Mouse (Mus musculus) embryonic facial prominence, embryonic 14.5 days (tissue): ENCODE measurements around the gene Ninl. TPM values are rescaled to one million over a fixed set of nuclear protein-coding genes. Genes with fewer than 3 reads are reported as not detected.

Experiments used
- ATAC-seq: fragments of 200-750 bp; cut with Nextera tagmentation; 2 replicates; pipeline ENCODE4 v1.8.0; 2017; ENCODE audit warnings: low read depth, moderate number of reproducible peaks, moderate TSS enrichment
- DNase-seq: peaks from one replicate; pipeline ENCODE4 v3.0.0-alpha.2; 2015; ENCODE audit warnings: low spot score
- H3K27ac ChIP-seq: fragments of 300-500 bp; sonication (generic); replicated peaks from 2 replicates; pipeline ENCODE4 v1.5.1; 2014; ENCODE audit warnings: low read depth, mild to moderate bottlenecking, low read length, moderate library complexity
- H3K27me3 ChIP-seq: fragments of 300-500 bp; sonication (generic); replicated peaks from 2 replicates; pipeline ENCODE4 v1.6.1; 2014; ENCODE audit warnings: low read length; ENCODE audit not compliant: control insufficient read depth, insufficient read depth
- H3K36me3 ChIP-seq: fragments of 300-500 bp; sonication (generic); 2 replicates; pipeline ENCODE4 v1.6.1; 2014; ENCODE audit warnings: low read length, mixed read lengths; ENCODE audit not compliant: control insufficient read depth, insufficient read depth
- H3K4me1 ChIP-seq: fragments of 300-500 bp; sonication (generic); 2 replicates; pipeline ENCODE4 v1.6.1; 2014; ENCODE audit warnings: antibody characterized with exemption, low read length; ENCODE audit not compliant: control insufficient read depth, insufficient read depth
- H3K4me2 ChIP-seq: fragments of 300-500 bp; sonication (generic); 2 replicates; pipeline ENCODE4 v1.6.1; 2014; ENCODE audit warnings: low read depth, mild to moderate bottlenecking, low read length, moderate library complexity, mixed read lengths
- H3K4me3 ChIP-seq: fragments of 300-500 bp; sonication (generic); 2 replicates; pipeline ENCODE4 v1.5.1; 2014; ENCODE audit warnings: low read depth, mild to moderate bottlenecking, low read length
- H3K9ac ChIP-seq: fragments of 300-500 bp; sonication (generic); 2 replicates; pipeline ENCODE4 v1.6.1; 2014; ENCODE audit warnings: low read depth, mild to moderate bottlenecking, low read length, moderate library complexity, mixed read lengths
- H3K9me3 ChIP-seq: fragments of 300-500 bp; sonication (generic); 2 replicates; pipeline ENCODE4 v1.6.1; 2016; ENCODE audit warnings: low read length; ENCODE audit not compliant: control insufficient read depth
- WGBS: fragments of 180-500 bp; shearing (Covaris S2); extraction: QIAGEN DNeasy Blood & Tissue Kit; methylation state at CpG from one replicate; pipeline ENCODE4 v1.1.7; 2014; 5-methylcytosine and 5-hydroxymethylcytosine counted together
- polyA plus RNA-seq: library from polyadenylated mRNA; unstranded; fragments of >200 nt; fragmentation: Nextera tagmentation; extraction: Ambion mirVana; gene quantifications from 2 replicates; pipeline ENCODE4 v1.2.1, GENCODE M21; 2014

Gene Ninl
- polyA plus RNA-seq, 1 experiment from 2014 or later: 6.1 TPM

DNA sequence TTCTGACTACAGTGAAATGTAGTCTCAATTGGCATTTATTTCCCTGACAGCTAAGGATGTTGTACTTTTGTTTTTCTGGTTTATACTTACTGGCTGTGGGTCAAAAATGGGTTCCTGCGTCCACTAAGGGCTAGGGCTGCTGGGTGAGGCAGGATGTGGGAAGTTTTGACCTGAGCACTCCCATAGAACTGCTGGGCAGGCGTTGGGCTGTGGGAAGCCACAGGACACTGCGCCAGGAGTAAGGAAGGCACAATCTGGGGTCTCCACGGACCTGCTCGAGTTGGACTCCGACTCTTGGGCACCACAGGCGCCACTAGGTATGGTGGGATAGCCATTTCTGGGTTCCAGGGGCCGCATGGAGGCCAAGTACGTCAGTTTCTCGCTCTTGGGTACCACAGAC lies 18.0 kb downstream of the Ninl start:
- H3K4me3 ChIP-seq: no peak overlapping the region
- H3K4me2 ChIP-seq: no peak overlapping the region
- no peak for ATAC-seq
- H3K4me1 ChIP-seq: no peaks in the 10 kb centered on the region
- H3K36me3 ChIP-seq: 0 out of 2 replicates have a peak, but pooled peaks cover 9% of the 10 kb centered on the region
- WGBS: 91% methylated on average over 10 of the region's 10 CpGs
- no peak for DNase-seq
- H3K9me3 ChIP-seq: no peaks in the 10 kb centered on the region
- H3K9ac ChIP-seq: no peak overlapping the region
- no peaks in the 10 kb centered on the region for H3K27me3 ChIP-seq
- no peak overlapping the region for H3K27ac ChIP-seq

DNA sequence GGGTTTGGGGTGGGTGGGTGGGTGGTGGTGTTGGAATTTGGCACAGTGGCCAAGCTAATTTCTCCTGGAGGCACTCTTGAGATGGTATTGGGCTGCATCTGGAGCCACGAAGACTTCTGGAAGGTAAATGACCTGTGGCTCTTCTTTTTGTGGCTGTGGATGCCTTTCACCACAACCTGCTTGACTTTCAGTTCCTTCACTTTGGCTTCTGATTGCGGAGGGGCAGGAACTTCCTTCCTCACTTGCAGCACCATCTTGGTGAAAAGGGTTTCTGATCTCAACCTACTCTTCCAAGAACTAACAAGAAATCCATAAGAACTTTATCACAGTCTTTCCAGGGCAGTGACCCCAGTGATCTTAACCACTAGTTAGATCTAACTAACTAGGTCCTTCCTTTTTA lies 23.9 kb downstream of the Ninl start:
- Histone ChIP-seq H3K4me3 (no peak overlapping the region), H3K36me3 (no peaks in the 10 kb centered on the region), H3K27me3 (no peaks in the 10 kb centered on the region), H3K9me3 (no peaks in the 10 kb centered on the region), H3K9ac (no peak overlapping the region), H3K4me1 (no peaks in the 10 kb centered on the region), H3K4me2 (no peak overlapping the region), H3K27ac (no peak overlapping the region)
- WGBS: 73% methylated on average over 2 of the region's 2 CpGs
- DNase-seq: no peak
- ATAC-seq: no peak

DNA sequence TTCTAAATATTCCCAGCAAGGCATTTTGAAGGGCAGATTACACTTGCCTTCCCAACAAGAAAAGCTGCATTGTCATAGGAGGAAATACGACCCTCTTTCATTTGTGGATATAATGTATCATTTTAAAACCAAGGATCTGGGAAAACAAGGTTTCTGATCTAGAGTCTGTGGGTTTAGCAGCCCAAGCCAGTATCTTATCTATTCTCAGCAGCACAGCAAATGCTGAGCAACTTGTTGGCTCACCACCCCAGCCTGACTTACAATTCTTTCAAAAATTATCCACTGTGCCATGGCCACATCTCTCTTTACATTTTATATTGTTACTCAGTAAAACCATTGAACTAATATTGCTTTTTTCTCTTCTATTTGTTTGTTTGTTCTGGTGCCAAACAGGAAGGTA lies 27.9 kb downstream of the Ninl start:
- H3K27me3 ChIP-seq: no peaks in the 10 kb centered on the region
- ATAC-seq (no peak), DNase-seq (no peak)
- 77% methylated on average over 1 of the region's 1 CpGs for WGBS
- no peaks in the 10 kb centered on the region for H3K36me3 ChIP-seq
- no peak overlapping the region for H3K27ac ChIP-seq
- H3K4me3 ChIP-seq: no peak overlapping the region
- no peak overlapping the region for H3K4me2 ChIP-seq
- no peak overlapping the region for H3K9ac ChIP-seq
- H3K9me3 ChIP-seq: no peaks in the 10 kb centered on the region
- H3K4me1 ChIP-seq: peaks cover 12% of the 10 kb centered on the region

DNA sequence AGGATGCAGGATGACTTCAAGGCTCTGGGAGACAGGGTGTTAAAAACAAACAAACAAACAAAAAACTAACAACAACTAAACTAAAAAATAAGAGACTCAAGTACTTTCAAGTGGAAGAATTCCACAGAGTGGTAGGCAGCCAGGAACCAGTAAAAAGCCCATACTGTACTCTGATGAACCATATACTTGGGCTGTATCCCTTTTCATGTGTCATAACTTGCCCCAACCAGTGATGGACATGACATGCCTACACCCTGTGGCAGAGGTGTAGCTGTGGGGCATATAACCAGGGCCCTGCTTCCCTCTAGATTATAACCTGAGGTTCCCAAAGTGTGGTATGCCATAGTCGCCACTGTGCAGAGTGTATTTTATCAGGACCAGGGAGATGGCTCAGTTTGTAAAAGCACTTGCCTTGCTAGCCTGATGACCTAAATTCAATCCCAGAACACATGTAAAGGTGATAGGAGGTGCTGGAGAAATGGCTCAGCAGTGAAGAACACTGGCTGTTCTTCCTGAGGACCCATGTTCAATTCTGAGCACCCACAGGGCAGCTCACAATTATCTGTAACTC lies 29.6 kb downstream of the Ninl start:
- Histone ChIP-seq H3K4me2 (peak overlapping the region; percentile 74), H3K9me3 (no peaks in the 10 kb centered on the region), H3K9ac (peak overlapping the region; percentile 82), H3K4me3 (peak overlapping the region; percentile 67), H3K36me3 (no peaks in the 10 kb centered on the region), H3K27ac (no peak overlapping the region), H3K4me1 (peaks cover 12% of the 10 kb centered on the region), H3K27me3 (no peaks in the 10 kb centered on the region)
- ATAC-seq (peak; percentile 50), DNase-seq (no peak)
- 86% methylated on average over 1 of the region's 1 CpGs for WGBS

DNA sequence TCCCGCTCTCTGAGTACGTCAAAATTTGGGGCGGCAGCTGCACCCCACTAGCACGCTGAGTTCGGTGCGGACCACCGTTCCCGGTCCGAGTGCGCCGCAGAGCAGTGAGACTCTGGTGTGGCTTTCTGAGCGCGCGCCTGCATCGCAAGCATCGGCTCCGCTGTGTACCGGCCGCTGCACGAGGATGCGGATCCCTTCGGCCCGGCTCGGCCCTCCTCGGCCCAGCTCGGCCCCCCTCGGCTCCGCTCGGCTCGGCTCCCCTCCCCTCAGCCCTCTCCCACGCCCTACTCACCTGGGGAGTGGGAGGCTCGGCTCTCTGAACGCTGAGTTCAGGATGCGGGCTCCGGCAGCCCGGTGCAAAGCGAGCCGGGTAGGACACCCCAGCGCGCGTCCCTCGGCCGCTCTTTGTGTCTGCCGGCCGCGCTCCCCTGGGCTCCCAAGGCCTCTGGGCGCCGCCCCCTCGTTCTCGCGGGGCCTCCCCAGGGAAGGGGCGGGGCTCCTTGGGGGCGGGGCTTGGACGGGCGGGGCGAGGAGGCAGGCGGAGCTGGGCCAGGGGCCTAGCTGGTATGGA lies 30.2 kb downstream of the Ninl start:
- Histone ChIP-seq H3K9me3 (no peaks in the 10 kb centered on the region), H3K27ac (peak overlapping the region; percentile 74; the same call in 1 of the 2 replicates), H3K4me3 (peak overlapping the region; percentile 67), H3K4me1 (peaks cover 12% of the 10 kb centered on the region), H3K27me3 (no peaks in the 10 kb centered on the region), H3K9ac (peak overlapping the region; percentile 82), H3K4me2 (peak overlapping the region; percentile 74), H3K36me3 (no peaks in the 10 kb centered on the region)
- 1% methylated on average over 32 of the region's 57 CpGs for WGBS
- ATAC-seq (peak; percentile 97), DNase-seq (peak; percentile 82)

DNA sequence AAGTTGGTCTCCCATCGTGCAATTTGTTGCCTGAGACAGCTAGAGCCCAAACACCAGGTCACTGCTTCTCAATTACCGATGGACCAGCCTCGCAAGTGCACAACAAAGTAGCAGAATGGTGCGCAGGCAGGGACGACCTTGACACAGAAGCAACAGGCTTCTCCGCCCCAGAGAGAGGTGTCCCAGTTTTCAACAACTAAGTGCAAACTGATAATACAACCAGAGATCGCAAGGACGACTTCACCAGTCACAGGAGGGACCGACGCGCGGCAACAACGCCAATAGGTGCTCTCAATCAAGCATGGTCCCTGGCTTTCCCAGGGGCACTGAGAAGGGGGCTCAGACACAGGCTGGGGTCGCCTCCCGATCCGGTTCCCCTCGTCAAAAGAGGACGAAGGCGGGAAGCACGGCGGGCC lies 30.7 kb downstream of the Ninl start:
- no peaks in the 10 kb centered on the region for H3K9me3 ChIP-seq
- H3K27ac ChIP-seq: no peak overlapping the region
- 0% methylated on average over 21 of the region's 21 CpGs for WGBS
- DNase-seq (peak; percentile 9), ATAC-seq (peak; percentile 31; the same call in 1 of the 2 replicates)
- H3K4me1 ChIP-seq: peaks cover 12% of the 10 kb centered on the region
- H3K27me3 ChIP-seq: no peaks in the 10 kb centered on the region
- peak overlapping the region; percentile 74 for H3K4me2 ChIP-seq
- H3K36me3 ChIP-seq: no peaks in the 10 kb centered on the region
- H3K4me3 ChIP-seq: peak overlapping the region; percentile 67
- H3K9ac ChIP-seq: peak overlapping the region; percentile 82

DNA sequence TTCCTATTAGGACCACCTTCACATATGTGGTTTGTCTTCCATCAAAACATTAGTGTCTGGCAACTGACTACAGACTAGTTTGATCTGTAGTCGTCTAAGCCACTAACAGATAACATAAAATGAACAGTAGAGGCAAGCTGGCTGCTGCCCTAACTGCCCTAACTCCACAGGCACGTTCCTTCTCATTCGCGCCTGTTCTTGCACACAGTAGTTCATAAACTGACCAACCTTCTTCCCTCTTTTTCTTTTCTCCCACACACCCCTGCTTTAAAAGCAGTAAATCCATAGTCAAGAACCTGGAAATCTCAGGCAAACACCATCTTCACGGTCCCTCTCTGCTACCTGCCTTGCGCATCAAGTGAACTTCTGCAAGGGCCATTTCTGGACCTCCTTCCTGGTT lies 31.2 kb downstream of the Ninl start:
- Histone ChIP-seq H3K4me1 (peaks cover 12% of the 10 kb centered on the region), H3K4me2 (peak overlapping the region; percentile 74), H3K4me3 (peak overlapping the region; percentile 67), H3K36me3 (no peaks in the 10 kb centered on the region), H3K9ac (peak overlapping the region; percentile 82), H3K27ac (no peak overlapping the region), H3K9me3 (no peaks in the 10 kb centered on the region), H3K27me3 (no peaks in the 10 kb centered on the region)
- ATAC-seq (no peak), DNase-seq (no peak)
- WGBS: 38% methylated on average over 6 of the region's 6 CpGs

DNA sequence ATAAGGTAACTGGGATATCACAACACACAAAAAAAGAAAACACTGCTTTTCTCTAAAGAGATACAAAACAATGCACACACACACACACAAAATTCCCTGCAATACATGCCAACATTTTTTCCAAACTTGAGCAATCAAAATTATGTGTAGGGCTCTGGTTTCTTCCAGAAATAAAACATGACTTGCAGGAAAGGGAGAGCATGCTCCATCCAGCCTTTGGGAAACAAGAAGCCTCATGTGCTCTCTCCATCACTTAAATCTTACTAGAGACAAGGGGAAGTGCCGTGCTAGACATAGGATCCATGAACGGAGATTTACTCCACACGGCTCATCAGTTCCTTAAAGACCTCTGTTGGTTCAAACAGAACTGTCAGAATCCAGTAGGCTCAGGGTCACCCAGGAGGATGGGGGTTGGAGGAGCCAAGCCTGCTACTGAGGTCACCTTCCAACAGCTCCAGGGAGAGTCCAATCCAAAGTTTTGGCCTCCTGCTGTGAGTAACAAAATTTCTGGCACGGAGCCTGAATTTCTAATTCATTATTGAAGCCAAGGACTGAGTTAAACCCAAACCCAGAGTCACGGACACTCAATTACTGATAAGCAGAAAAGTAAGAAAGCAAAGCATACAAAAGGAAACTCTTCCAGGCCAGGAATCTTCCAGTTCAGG lies 32.8 kb downstream of the Ninl start:
- Histone ChIP-seq H3K4me2 (no peak overlapping the region), H3K36me3 (no peaks in the 10 kb centered on the region), H3K9ac (no peak overlapping the region), H3K27me3 (no peaks in the 10 kb centered on the region), H3K9me3 (no peaks in the 10 kb centered on the region), H3K27ac (no peak overlapping the region), H3K4me3 (no peak overlapping the region), H3K4me1 (peaks cover 12% of the 10 kb centered on the region)
- DNase-seq: no peak
- 73% methylated on average over 5 of the region's 5 CpGs for WGBS
- no peak for ATAC-seq
